In genomic region chr11:35980411-35980917, GRCm38 (mm10) we compare ENCODE assay signal across 7 mouse cellular contexts. TPM values are rescaled to one million over a fixed set of nuclear protein-coding genes. Genes with fewer than 3 reads are reported as not detected.
DNase-seq lines count a peak whose midpoint lies in the region; ATAC-seq lines count a peak whose summit lies in the region.

TSS of gene Wwc1 (minus strand) at chr11:35980527.

- peaks cover 70% of the 10 kb centered on the region for H3K27me3 ChIP-seq in limb, embryonic 12.5 days
- H3K27me3 ChIP-seq in midbrain, embryonic 16.5 days (ENCODE audit: control insufficient read depth, insufficient read depth, low read depth, low read length) = 0 out of 2 replicates have a peak, but pooled peaks cover 2% of the 10 kb centered on the region

- H3K9me3 ChIP-seq in limb, embryonic 12.5 days = no peaks in the 10 kb centered on the region
- H3K9me3 ChIP-seq in midbrain, embryonic 16.5 days (replicated peaks; ENCODE audit: control insufficient read depth, low read length, poor library complexity, severe bottlenecking) = no peaks in the 10 kb centered on the region

- H3K4me1 ChIP-seq in limb, embryonic 12.5 days (replicated peaks) = peaks cover 13% of the 10 kb centered on the region
- H3K4me1 ChIP-seq in midbrain, embryonic 16.5 days (ENCODE audit: control insufficient read depth, insufficient read depth, low read length) = peaks cover 12% of the 10 kb centered on the region

- peak within 1 kb of the TSS; percentile 78 for H3K9ac ChIP-seq in limb, embryonic 12.5 days (replicated peaks)
- H3K9ac ChIP-seq in midbrain, embryonic 16.5 days (ENCODE audit: low read depth, low read length) = peak within 1 kb of the TSS; percentile 84

- H3K27ac ChIP-seq in limb, embryonic 12.5 days = no peak within 1 kb of the TSS
- H3K27ac ChIP-seq in midbrain, embryonic 16.5 days (ENCODE audit: low read length) = peak within 1 kb of the TSS; percentile 50

- H3K4me2 ChIP-seq in limb, embryonic 12.5 days = peak within 1 kb of the TSS; percentile 97
- peak within 1 kb of the TSS; percentile 56 for H3K4me2 ChIP-seq in midbrain, embryonic 16.5 days (ENCODE audit: low read length)

- no peaks in the 10 kb centered on the region for H3K36me3 ChIP-seq in limb, embryonic 12.5 days
- H3K36me3 ChIP-seq in midbrain, embryonic 16.5 days (ENCODE audit: control insufficient read depth, insufficient read depth, low read length) = no peaks in the 10 kb centered on the region

- H3K4me3 ChIP-seq in limb, embryonic 12.5 days (replicated peaks) = peak within 1 kb of the TSS; percentile 75
- H3K4me3 ChIP-seq in midbrain, embryonic 16.5 days (ENCODE audit: low read depth, low read length) = peak within 1 kb of the TSS; percentile 84

- under 1% methylated on average over 47 of the region's 47 CpGs for WGBS in limb, embryonic 12.5 days
- 0% methylated on average over 22 of the region's 47 CpGs for WGBS in midbrain, embryonic 16.5 days

- DNase-seq in T-cell, adult 2 months (ENCODE audit: low spot score) = peak; percentile 9
- peak; percentile 35 for DNase-seq in cerebellum, adult 11-12 months
- DNase-seq in frontal cortex, adult 2 months (ENCODE audit: extremely low spot score in 1 of 2, low spot score in 1 of 2) = peak in 1 of 2 experiments; percentile 78
- peak; percentile 85 for DNase-seq in kidney, adult 18-20 months
- peak; percentile 57 for DNase-seq in testis, postnatal 14 days (ENCODE audit: low spot score)

- ATAC-seq in limb, embryonic 12.5 days (ENCODE audit: insufficient number of reproducible peaks, insufficient read depth, low FRiP score, low TSS enrichment, low read depth) = peak; percentile 64; the same call in 1 of the 2 replicates
- ATAC-seq in midbrain, embryonic 16.5 days = peak; percentile 68

RNA-seq across cellular contexts. Expression of gene Wwc1, which starts in this region (rescaled TPM):
- polyA plus RNA-seq in frontal cortex, adult 2 months (2012; rRNA removed) = 66.6 and 79.1 TPM in 2 replicates
- polyA plus RNA-seq in limb, embryonic 12.5 days (2016; fragmentation: Nextera tagmentation; extraction: Ambion mirVana) = 3.5 and 5.3 TPM in 2 replicates
- polyA plus RNA-seq in midbrain, embryonic 16.5 days (2015; fragmentation: Nextera tagmentation; extraction: Ambion mirVana) = 6.9 and 7.8 TPM in 2 replicates
